Mouse (Mus musculus) embryonic facial prominence, embryonic 12.5 days (tissue): ENCODE measurements around the gene St6galnac3. TPM values are rescaled to one million over a fixed set of nuclear protein-coding genes. Genes with fewer than 3 reads are reported as not detected.

ENCODE experiments used
- ATAC-seq: fragments of 200-750 bp; cut with Nextera tagmentation; 2 replicates; pipeline ENCODE4 v1.8.0; 2017; ENCODE audit not compliant: insufficient number of reproducible peaks, insufficient read depth, low FRiP score, low TSS enrichment
- H3K27ac ChIP-seq: fragments of 300-500 bp; sonication (generic); 2 replicates; pipeline ENCODE4 v1.5.1; 2016; ENCODE audit warnings: mild to moderate bottlenecking
- H3K27me3 ChIP-seq: fragments of 300-500 bp; sonication (generic); 2 replicates; pipeline ENCODE4 v1.6.1; 2016; ENCODE audit warnings: mild to moderate bottlenecking, moderate library complexity
- H3K36me3 ChIP-seq: fragments of 300-500 bp; sonication (generic); 2 replicates; pipeline ENCODE4 v1.6.1; 2016; ENCODE audit warnings: mild to moderate bottlenecking
- H3K4me1 ChIP-seq: fragments of 300-500 bp; sonication (generic); 2 replicates; pipeline ENCODE4 v1.6.1; 2016
- H3K4me2 ChIP-seq: fragments of 300-500 bp; sonication (generic); replicated peaks from 2 replicates; pipeline ENCODE4 v1.6.1; 2016; ENCODE audit warnings: mild to moderate bottlenecking, moderate library complexity
- H3K4me3 ChIP-seq: fragments of 300-500 bp; sonication (generic); 2 replicates; pipeline ENCODE4 v1.5.1; 2016; ENCODE audit warnings: mild to moderate bottlenecking
- H3K9ac ChIP-seq: fragments of 300-500 bp; sonication (generic); 2 replicates; pipeline ENCODE4 v1.6.1; 2016; ENCODE audit warnings: mild to moderate bottlenecking, moderate library complexity
- H3K9me3 ChIP-seq: fragments of 300-500 bp; sonication (generic); 2 replicates; pipeline ENCODE4 v1.6.1; 2016; ENCODE audit warnings: mild to moderate bottlenecking, moderate library complexity
- WGBS: fragments of 180-500 bp; shearing (Covaris S2); methylation state at CpG from one replicate; pipeline ENCODE4 v1.1.7; 2016; 5-methylcytosine and 5-hydroxymethylcytosine counted together
- polyA plus RNA-seq: library from polyadenylated mRNA; unstranded; fragments of >200 nt; fragmentation: Nextera tagmentation; extraction: Ambion mirVana; gene quantifications from 2 replicates; pipeline ENCODE4 v1.2.1, GENCODE M21; 2016

Gene St6galnac3
- polyA plus RNA-seq, 1 experiment from 2014 or later, result 70.2 TPM

DNA sequence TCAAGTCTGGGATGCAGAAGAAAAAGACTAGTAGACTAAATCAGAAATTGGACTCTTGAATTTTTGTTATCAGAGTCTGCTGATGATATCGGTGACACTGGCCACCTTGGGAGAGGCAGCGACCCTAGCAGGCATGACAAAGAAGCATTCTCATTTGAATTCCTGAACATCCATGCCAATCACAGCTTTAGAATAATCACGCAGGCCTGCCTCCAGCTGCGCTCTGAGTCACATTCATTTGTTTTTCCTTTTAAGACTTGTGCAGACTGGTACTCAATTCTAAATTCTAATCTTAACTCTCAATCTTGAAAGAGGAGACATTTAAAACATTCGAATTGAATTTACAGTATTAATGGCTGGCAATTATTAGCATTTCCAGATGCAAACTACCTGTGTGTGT lies 83.2 kb downstream of the St6galnac3 start:
- 71% methylated on average over 5 of the region's 5 CpGs for WGBS
- no peak for ATAC-seq

DNA sequence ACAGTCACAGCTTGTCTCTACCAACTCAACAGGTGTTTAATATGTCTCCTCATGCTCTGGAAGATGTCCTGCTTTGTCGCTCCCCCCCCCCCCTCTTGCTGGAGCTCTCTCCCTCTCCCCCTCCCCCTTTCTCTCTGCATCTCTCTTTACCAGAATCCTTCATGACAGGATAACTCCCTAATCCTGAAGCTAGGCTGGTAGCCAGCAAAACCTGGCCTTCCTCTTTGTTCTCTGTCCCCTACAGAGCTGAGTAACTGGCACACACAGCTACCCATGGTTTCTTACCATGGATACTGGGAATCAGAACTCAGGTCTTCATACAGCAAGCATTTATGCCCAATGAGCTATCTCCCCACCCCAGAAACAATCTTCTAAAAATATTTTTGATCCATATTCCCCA lies 87.6 kb downstream of the St6galnac3 start:
- WGBS, result 80% methylated on average over 1 of the region's 1 CpGs
- Histone ChIP-seq H3K27ac (no peak overlapping the region), H3K4me1 (peaks cover 9% of the 10 kb centered on the region; the same call in 1 of the 2 replicates), H3K4me3 (no peak overlapping the region), H3K4me2 (no peak overlapping the region), H3K9ac (no peak overlapping the region), H3K9me3 (no peaks in the 10 kb centered on the region), H3K27me3 (no peaks in the 10 kb centered on the region), H3K36me3 (no peaks in the 10 kb centered on the region)
- ATAC-seq, result no peak

More for the DNA sequence above, 83.2 kb downstream of the St6galnac3 start:
- Histone ChIP-seq H3K9ac (no peak overlapping the region), H3K4me1 (peaks cover 14% of the 10 kb centered on the region; the same call in 1 of the 2 replicates), H3K27me3 (no peaks in the 10 kb centered on the region), H3K9me3 (no peaks in the 10 kb centered on the region), H3K4me2 (no peak overlapping the region), H3K4me3 (no peak overlapping the region), H3K27ac (no peak overlapping the region), H3K36me3 (no peaks in the 10 kb centered on the region)

DNA sequence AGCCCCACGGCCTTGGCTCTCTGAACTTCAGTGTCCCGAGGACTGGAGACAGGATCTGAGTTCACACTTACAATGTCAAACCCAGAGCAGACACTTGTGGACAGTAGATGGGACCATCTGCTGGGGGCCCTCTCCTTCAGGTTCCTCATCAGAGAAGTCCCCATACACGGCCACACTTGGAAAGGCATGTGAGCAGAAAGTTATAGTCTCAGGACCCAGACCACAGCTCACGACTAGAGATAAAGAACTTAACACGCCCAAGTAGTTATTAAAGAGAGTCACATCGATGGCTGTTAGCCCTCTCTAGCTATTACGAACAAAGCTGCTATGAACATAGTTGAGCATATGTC lies 88.2 kb downstream of the St6galnac3 start:
- Histone ChIP-seq H3K4me3 (no peak overlapping the region), H3K27me3 (no peaks in the 10 kb centered on the region), H3K9ac (no peak overlapping the region), H3K36me3 (no peaks in the 10 kb centered on the region), H3K4me1 (peaks cover 12% of the 10 kb centered on the region; the same call in 1 of the 2 replicates), H3K9me3 (no peaks in the 10 kb centered on the region), H3K27ac (0 out of 2 replicates have a peak overlapping the region, but pooled peaks have one; percentile 54), H3K4me2 (no peak overlapping the region)
- no peak for ATAC-seq
- 78% methylated on average over 7 of the region's 7 CpGs for WGBS

DNA sequence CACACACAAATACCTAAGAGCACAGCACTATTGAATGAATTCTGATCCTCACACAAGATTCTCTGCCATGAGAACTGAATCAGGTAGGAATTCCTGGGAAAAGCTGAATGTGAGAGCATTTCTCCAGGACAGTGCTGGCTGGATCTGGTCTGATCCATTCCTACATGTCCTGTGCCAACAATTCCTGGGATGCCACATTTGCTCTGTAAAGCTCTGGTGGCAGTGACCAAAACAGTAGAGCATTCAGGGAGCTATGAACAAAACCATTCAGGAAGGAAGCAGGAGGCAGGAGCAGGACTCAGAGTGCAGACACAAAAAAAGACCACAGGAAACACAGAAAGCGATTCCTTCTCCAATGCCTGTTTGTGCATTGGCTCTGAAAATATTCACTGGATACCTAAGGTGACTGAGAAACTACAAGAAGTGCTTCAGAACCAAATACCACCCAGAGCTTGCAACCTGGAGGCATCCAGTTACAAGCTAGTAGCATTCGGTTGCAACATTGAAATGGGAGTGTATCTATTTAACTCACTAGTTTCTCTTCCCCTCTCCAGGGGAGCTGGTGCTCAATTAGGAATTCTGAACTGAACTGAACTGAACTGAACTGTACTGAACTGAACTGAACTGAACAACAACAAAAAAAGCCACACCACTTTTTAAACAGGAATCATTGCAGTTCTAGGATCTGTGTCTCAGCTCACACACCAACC lies 88.7 kb downstream of the St6galnac3 start:
- no peak for ATAC-seq
- H3K4me3 ChIP-seq, result no peak overlapping the region
- H3K27me3 ChIP-seq, result no peaks in the 10 kb centered on the region
- no peaks in the 10 kb centered on the region for H3K9me3 ChIP-seq
- no peak overlapping the region for H3K9ac ChIP-seq
- WGBS, result 26% methylated on average over 2 of the region's 2 CpGs
- H3K4me2 ChIP-seq, result no peak overlapping the region
- peaks cover 12% of the 10 kb centered on the region; the same call in 1 of the 2 replicates for H3K4me1 ChIP-seq
- H3K27ac ChIP-seq, result 0 out of 2 replicates have a peak overlapping the region, but pooled peaks have one; percentile 54
- H3K36me3 ChIP-seq, result no peaks in the 10 kb centered on the region

DNA sequence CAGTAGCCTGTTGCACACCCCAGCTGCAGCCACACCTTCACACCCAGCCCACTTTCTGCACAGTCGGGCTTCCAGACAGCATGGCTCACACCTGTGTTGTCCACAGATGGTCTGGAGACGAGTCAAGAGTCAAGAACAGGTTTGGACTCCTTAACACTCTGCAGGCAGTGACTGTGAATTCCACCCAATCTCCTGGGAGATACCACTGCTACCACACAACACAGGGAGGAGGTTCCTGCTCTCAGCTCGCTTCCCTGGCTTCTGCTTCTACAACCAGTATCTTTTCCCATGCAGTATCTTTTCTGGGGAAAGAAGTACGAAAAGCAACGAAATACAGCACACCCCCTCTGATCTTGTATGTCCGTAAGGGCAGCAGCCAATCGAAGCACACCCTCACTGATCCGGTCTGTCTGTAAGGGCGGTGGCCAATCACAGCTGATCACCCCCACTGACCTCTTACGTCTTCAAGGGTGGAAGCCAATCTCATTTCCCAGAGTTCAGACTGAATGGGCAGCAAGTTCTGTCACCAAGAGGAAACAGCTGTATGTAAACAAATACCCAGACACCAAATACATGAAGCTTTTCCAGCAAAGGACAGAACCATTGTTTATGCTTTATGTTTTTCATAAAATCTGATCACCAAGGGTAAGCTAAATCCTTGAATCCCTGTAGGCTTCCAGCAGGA lies 92.8 kb downstream of the St6galnac3 start:
- Histone ChIP-seq H3K36me3 (no peaks in the 10 kb centered on the region), H3K9me3 (no peaks in the 10 kb centered on the region), H3K9ac (no peak overlapping the region), H3K27ac (no peak overlapping the region), H3K4me2 (no peak overlapping the region), H3K4me1 (peaks cover 12% of the 10 kb centered on the region; the same call in 1 of the 2 replicates), H3K4me3 (no peak overlapping the region), H3K27me3 (no peaks in the 10 kb centered on the region)
- no peak for ATAC-seq
- WGBS, result 74% methylated on average over 10 of the region's 10 CpGs

DNA sequence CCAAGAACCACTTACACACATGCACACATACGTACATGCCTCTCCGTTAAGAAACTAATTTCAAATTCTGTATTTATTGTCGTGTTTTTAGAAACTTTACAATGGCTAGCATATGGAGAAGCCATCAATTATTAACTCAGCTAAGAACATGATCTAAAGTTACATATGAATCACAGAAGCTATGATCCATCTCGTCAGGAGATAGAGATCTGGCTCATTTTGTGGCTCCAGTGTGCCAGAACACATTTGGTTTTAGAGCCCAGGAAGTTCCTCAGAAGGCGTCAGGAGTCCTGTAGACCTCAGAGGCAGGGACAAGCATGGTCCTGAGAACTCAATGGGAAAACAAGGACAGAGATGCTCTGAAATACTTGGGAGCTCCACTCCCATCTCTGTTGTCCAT lies 98.7 kb downstream of the St6galnac3 start:
- ATAC-seq, result no peak
- 0 out of 2 replicates have a peak overlapping the region, but pooled peaks have one; percentile 30 for H3K27ac ChIP-seq
- 73% methylated on average over 5 of the region's 5 CpGs for WGBS
- H3K27me3 ChIP-seq, result no peaks in the 10 kb centered on the region
- no peaks in the 10 kb centered on the region for H3K9me3 ChIP-seq
- no peak overlapping the region for H3K9ac ChIP-seq
- no peak overlapping the region for H3K4me3 ChIP-seq
- no peak overlapping the region for H3K4me2 ChIP-seq
- 0 out of 2 replicates have a peak, but pooled peaks cover under 1% of the 10 kb centered on the region for H3K36me3 ChIP-seq
- H3K4me1 ChIP-seq, result peaks cover 4% of the 10 kb centered on the region; the same call in 1 of the 2 replicates

DNA sequence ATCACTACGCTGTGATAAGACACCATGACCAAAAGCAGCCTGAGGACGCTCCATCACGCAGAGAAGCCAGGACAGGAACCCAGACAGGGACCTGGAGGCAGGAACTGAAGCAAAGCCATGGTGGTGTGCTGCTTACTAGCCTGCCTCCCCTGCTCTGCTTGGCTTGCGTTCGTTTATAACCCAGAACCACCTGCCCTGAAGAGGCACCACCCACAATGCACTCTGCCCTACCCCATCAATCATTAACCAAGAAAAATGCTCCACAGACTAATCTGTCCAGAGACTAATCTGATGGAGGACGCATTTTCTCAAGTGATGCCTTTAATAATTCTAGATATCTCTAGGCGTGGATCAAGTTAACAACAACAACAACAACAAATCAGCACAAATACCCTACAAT lies 106.0 kb downstream of the St6galnac3 start:
- no peak overlapping the region for H3K4me2 ChIP-seq
- no peaks in the 10 kb centered on the region for H3K9me3 ChIP-seq
- WGBS, result 86% methylated on average over 7 of the region's 7 CpGs
- peak; percentile 16; the same call in 1 of the 2 replicates for ATAC-seq
- no peaks in the 10 kb centered on the region for H3K27me3 ChIP-seq
- H3K9ac ChIP-seq, result no peak overlapping the region
- peaks cover 8% of the 10 kb centered on the region; the same call in 1 of the 2 replicates for H3K36me3 ChIP-seq
- peaks cover 26% of the 10 kb centered on the region for H3K4me1 ChIP-seq
- no peak overlapping the region for H3K27ac ChIP-seq
- H3K4me3 ChIP-seq, result no peak overlapping the region

DNA sequence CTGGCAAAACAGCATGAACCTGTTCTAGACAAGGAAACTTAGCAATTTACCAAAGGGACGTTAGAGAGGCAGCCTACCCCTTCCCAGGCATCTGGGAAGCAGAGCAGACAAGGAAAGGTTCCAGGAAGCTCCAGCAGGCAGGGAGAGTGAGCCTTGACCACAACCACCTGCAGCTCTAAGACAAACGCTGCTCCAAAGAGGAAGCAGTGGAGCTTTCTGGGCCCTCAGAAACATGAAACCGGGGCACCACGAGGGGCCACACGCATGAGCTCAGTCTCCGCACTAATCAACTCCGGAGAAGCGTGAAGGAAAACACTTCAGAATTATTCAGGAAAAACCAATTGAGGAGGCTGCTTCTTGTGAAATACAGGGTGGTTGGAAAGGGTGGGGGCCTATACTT lies 108.1 kb downstream of the St6galnac3 start:
- Histone ChIP-seq H3K27me3 (no peaks in the 10 kb centered on the region), H3K4me2 (no peak overlapping the region), H3K4me1 (peaks cover 26% of the 10 kb centered on the region), H3K9ac (no peak overlapping the region), H3K27ac (no peak overlapping the region), H3K9me3 (no peaks in the 10 kb centered on the region), H3K4me3 (no peak overlapping the region), H3K36me3 (peaks cover 8% of the 10 kb centered on the region; the same call in 1 of the 2 replicates)
- no peak for ATAC-seq
- WGBS, result 34% methylated on average over 8 of the region's 8 CpGs

DNA sequence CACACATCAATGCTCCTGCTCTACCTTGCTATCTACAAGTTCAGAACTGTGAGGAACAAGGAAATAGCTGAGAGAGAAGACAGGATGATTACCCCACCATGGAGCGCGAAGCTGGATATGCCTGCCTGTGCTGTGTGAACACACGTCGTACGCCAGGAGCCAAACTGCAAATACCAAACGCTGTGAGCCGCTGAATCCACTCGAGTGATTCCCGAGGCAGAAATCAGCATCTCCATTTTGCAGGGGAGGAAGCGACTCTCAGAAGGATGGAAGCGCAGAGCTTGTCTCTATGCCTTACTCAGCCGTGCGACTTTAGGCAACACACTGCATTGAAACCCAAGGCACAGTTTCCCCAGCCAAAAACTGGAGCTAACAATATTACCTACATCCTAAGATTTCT lies 114.7 kb downstream of the St6galnac3 start:
- H3K9me3 ChIP-seq, result no peaks in the 10 kb centered on the region
- no peaks in the 10 kb centered on the region for H3K27me3 ChIP-seq
- H3K4me1 ChIP-seq, result peaks cover 6% of the 10 kb centered on the region; the same call in 1 of the 2 replicates
- no peak overlapping the region for H3K27ac ChIP-seq
- H3K4me3 ChIP-seq, result no peak overlapping the region
- WGBS, result 82% methylated on average over 13 of the region's 13 CpGs
- no peak overlapping the region for H3K9ac ChIP-seq
- no peak for ATAC-seq
- no peaks in the 10 kb centered on the region for H3K36me3 ChIP-seq
- no peak overlapping the region for H3K4me2 ChIP-seq

DNA sequence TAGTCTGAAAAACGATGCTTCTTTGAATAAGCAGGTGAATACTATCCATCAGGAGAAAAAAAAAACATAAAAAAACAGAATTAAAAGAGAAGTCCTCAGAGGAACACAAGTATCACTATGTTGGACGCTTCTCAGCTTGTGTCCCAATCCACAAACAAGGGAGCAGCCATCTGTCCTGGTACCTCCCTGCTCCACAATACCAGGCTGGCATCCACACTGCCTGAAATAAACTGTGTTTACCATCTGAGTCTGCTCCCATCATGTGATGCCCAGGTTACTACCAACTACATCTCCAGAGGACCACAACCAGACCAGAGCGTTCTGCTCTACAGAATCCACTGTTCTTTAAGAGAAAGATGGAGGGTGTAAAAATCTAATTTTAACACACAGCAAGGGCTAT lies 118.6 kb downstream of the St6galnac3 start:
- Histone ChIP-seq H3K36me3 (no peaks in the 10 kb centered on the region), H3K4me2 (no peak overlapping the region), H3K9me3 (no peaks in the 10 kb centered on the region), H3K27ac (no peak overlapping the region), H3K4me3 (no peak overlapping the region), H3K27me3 (no peaks in the 10 kb centered on the region), H3K4me1 (peaks cover 6% of the 10 kb centered on the region; the same call in 1 of the 2 replicates), H3K9ac (no peak overlapping the region)
- no peak for ATAC-seq
- 82% methylated on average over 3 of the region's 3 CpGs for WGBS

DNA sequence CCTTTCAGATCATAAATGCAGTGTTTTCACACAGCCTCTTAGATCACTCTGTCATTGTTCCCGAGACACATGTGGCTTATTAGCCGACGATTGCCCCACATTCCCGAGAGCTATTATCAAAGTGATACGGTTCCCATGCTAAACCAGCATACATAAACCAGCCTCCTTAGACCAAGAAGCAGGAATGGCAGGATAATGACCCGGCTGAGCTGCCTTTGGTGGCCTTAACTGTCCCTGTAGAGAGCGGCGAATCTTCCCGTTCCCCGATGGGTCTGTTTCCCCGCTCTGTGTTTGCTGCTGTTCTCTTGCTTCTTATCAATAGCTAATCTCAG lies 119.2 kb downstream of the St6galnac3 start:
- no peaks in the 10 kb centered on the region for H3K36me3 ChIP-seq
- ATAC-seq, result no peak
- H3K4me3 ChIP-seq, result no peak overlapping the region
- H3K4me1 ChIP-seq, result peaks cover 6% of the 10 kb centered on the region; the same call in 1 of the 2 replicates
- H3K9ac ChIP-seq, result no peak overlapping the region
- H3K27ac ChIP-seq, result no peak overlapping the region
- 54% methylated on average over 11 of the region's 11 CpGs for WGBS
- H3K4me2 ChIP-seq, result no peak overlapping the region
- no peaks in the 10 kb centered on the region for H3K9me3 ChIP-seq
- no peaks in the 10 kb centered on the region for H3K27me3 ChIP-seq
